Mouse (Mus musculus): ENCODE measurements at regions not wholly inside any gene's neighbourhood (a gene's known extent, or its start where the extent isn't known, plus 50 kb on each side); places are given as distances from the start of the nearest gene placed in this dataset.

DNA sequence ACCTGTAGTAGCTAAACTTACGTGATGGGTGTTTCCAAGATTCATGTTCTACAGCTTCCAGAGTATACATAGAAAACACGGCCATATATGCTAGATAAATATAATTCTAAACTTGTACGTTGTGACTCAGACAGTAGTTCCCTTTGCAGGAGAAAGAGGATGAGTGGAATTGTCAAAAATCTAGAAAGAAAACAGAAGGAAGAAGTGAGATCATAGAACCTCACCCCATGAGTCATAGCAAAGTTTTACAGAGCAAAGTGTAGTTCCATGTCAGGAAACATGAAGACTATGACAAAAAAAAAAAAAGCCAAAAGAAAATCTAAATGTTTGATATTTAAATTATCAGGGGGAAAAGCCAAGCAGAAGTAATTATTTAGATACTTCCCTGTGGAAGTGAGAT, 87.5 kb upstream of the Klf6 start:
- TF ChIP-seq CTCF (IDR thresholded peaks at IDR 0.05; ENCODE audit: borderline replicate concordance, insufficient read depth, low read length), result no peak
- no peak for TF ChIP-seq POLR2A (IDR thresholded peaks at IDR 0.05; ENCODE audit: low read depth, low read length)
